ENCODE assay signal across 8 mouse cellular contexts in the genomic region with DNA sequence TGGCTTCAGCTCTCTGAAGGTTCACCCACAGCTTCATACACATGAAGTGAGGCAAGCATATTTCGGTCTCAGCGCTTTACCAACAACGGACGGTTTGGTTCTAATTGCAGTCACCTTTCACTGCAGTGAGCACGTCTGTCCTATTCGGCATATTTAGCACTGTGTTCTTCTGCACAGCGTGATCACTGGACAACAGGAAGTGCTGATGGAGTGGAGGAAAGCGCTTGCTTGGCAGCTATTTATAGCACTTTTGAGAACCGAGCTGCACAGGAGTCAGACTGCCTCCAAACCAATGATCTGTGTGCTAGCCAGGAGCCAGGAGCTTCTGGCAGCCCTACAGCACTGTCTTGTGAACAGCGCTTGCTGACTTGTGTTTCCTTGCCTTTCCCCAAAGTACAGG. TPM values are rescaled to one million over a fixed set of nuclear protein-coding genes. Genes with fewer than 3 reads are reported as not detected.
DNase-seq lines count a peak whose midpoint lies in the region; ATAC-seq and TF ChIP-seq lines count a peak whose summit lies in the region.

No protein-coding gene starts in this region.

- TF ChIP-seq CTCF in midbrain, postnatal 0 days (IDR thresholded peaks at IDR 0.05), result no peak

- H3K4me3 ChIP-seq in midbrain, postnatal 0 days (ENCODE audit: low read depth, low read length), result no peak overlapping the region
- H3K4me3 ChIP-seq in midbrain, embryonic 15.5 days, result no peak overlapping the region
- no peak overlapping the region for H3K4me3 ChIP-seq in heart, embryonic 15.5 days

- H3K4me1 ChIP-seq in midbrain, postnatal 0 days (ENCODE audit: insufficient read depth, low read length), result no peaks in the 10 kb centered on the region
- no peaks in the 10 kb centered on the region for H3K4me1 ChIP-seq in midbrain, embryonic 15.5 days
- peaks cover 15% of the 10 kb centered on the region for H3K4me1 ChIP-seq in heart, embryonic 15.5 days (replicated peaks)

- peak; percentile 18 for DNase-seq in adrenal gland, postnatal 10 days
- no peak for DNase-seq in adrenal gland, postnatal 14 days
- peak; percentile 63 for DNase-seq in midbrain, postnatal 0 days (ENCODE audit: low spot score)
- peak; percentile 3 to 7 for DNase-seq in right cerebral cortex, postnatal 36 days (ENCODE audit: low spot score in 2 of 2)
- no peak for DNase-seq in embryo, embryonic 10.5 days (ENCODE audit: low spot score)
- DNase-seq in adrenal gland, adult 2 months, result no peak

- no peak overlapping the region for H3K27ac ChIP-seq in midbrain, postnatal 0 days (ENCODE audit: low read depth, low read length)
- no peak overlapping the region for H3K27ac ChIP-seq in midbrain, embryonic 15.5 days
- H3K27ac ChIP-seq in heart, embryonic 15.5 days, result peak overlapping the region; percentile 84

- ATAC-seq in midbrain, postnatal 0 days (ENCODE audit: low FRiP score), result no peak
- ATAC-seq in midbrain, embryonic 15.5 days (replicated peaks), result no peak
- peak; percentile 85 for ATAC-seq in heart, embryonic 15.5 days (replicated peaks; ENCODE audit: insufficient number of reproducible peaks, insufficient read depth, low FRiP score, low read depth)

- no peak overlapping the region for H3K9ac ChIP-seq in midbrain, postnatal 0 days (replicated peaks; ENCODE audit: low read length, poor library complexity, severe bottlenecking)
- no peak overlapping the region for H3K9ac ChIP-seq in midbrain, embryonic 15.5 days
- no peak overlapping the region for H3K9ac ChIP-seq in heart, embryonic 15.5 days

- no peaks in the 10 kb centered on the region for H3K27me3 ChIP-seq in midbrain, postnatal 0 days (ENCODE audit: insufficient read depth, low read length)
- no peaks in the 10 kb centered on the region for H3K27me3 ChIP-seq in midbrain, embryonic 15.5 days (replicated peaks)
- H3K27me3 ChIP-seq in heart, embryonic 15.5 days, result no peaks in the 10 kb centered on the region

- H3K4me2 ChIP-seq in midbrain, postnatal 0 days (ENCODE audit: low read depth, low read length, poor library complexity, severe bottlenecking), result no peak overlapping the region
- no peak overlapping the region for H3K4me2 ChIP-seq in midbrain, embryonic 15.5 days
- peak overlapping the region; percentile 34 for H3K4me2 ChIP-seq in heart, embryonic 15.5 days

- 80% methylated on average over 10 of the region's 10 CpGs for WGBS in midbrain, postnatal 0 days
- 89% methylated on average over 10 of the region's 10 CpGs for WGBS in midbrain, embryonic 15.5 days
- 31% methylated on average over 10 of the region's 10 CpGs for WGBS in heart, embryonic 15.5 days

- H3K36me3 ChIP-seq in midbrain, postnatal 0 days (ENCODE audit: insufficient read depth, low read length), result no peaks in the 10 kb centered on the region
- H3K36me3 ChIP-seq in midbrain, embryonic 15.5 days (replicated peaks), result no peaks in the 10 kb centered on the region
- no peaks in the 10 kb centered on the region for H3K36me3 ChIP-seq in heart, embryonic 15.5 days

- H3K9me3 ChIP-seq in midbrain, postnatal 0 days (ENCODE audit: low read length), result no peaks in the 10 kb centered on the region
- no peaks in the 10 kb centered on the region for H3K9me3 ChIP-seq in midbrain, embryonic 15.5 days
- H3K9me3 ChIP-seq in heart, embryonic 15.5 days (replicated peaks), result no peaks in the 10 kb centered on the region

RNA-seq across cellular contexts. Expression of gene 1110002E22Rik, which starts 38.6 kb away (rescaled TPM):
- total RNA-seq in adrenal gland, postnatal 10 days (2021), result 10 to 100 TPM in 1 of 2 experiments, 1 to 10 TPM in 1; 2.5 to 11.6 TPM
- 0.04 TPM in 1 of 2 replicates, not detected in the other for total RNA-seq in adrenal gland, postnatal 14 days (2021)
- 0.11 and 0.24 TPM in 2 replicates for total RNA-seq in midbrain, postnatal 0 days (2014; rRNA removed)
- 0.04 and 0.05 TPM in 2 replicates for polyA plus RNA-seq in midbrain, postnatal 0 days (2015; fragmentation: Nextera tagmentation; extraction: Ambion mirVana)
- polyA plus RNA-seq in midbrain, embryonic 15.5 days (2015; fragmentation: Nextera tagmentation; extraction: Ambion mirVana), result 0.09 and 0.26 TPM in 2 replicates
- 13.8 and 16.0 TPM in 2 replicates for polyA plus RNA-seq in heart, embryonic 15.5 days (2015; fragmentation: Nextera tagmentation; extraction: Ambion mirVana)
- total RNA-seq in adrenal gland, adult 2 months (2021), result under 1 TPM in 1 of 2 experiments, not detected in 1; 0.06 TPM
- polyA plus RNA-seq in adrenal gland, adult 2 months (2012; rRNA removed), result 0.01 TPM in 1 of 2 replicates, not detected in the other

RNA-seq across cellular contexts. Expression of gene Gm5105, which starts 40.9 kb away (rescaled TPM):
- total RNA-seq in adrenal gland, postnatal 10 days (2021), result under 1 TPM in 1 of 2 experiments, not detected in 1; 0.33 TPM
- total RNA-seq in adrenal gland, postnatal 14 days (2021), result not detected in 2 replicates
- total RNA-seq in midbrain, postnatal 0 days (2014; rRNA removed), result not detected in 2 replicates
- 0.11 and 0.12 TPM in 2 replicates for polyA plus RNA-seq in midbrain, postnatal 0 days (2015; fragmentation: Nextera tagmentation; extraction: Ambion mirVana)
- polyA plus RNA-seq in midbrain, embryonic 15.5 days (2015; fragmentation: Nextera tagmentation; extraction: Ambion mirVana), result 0.11 and 0.12 TPM in 2 replicates
- 0.47 and 0.58 TPM in 2 replicates for polyA plus RNA-seq in heart, embryonic 15.5 days (2015; fragmentation: Nextera tagmentation; extraction: Ambion mirVana)
- not detected for total RNA-seq in adrenal gland, adult 2 months (2021)
- not detected in 2 replicates for polyA plus RNA-seq in adrenal gland, adult 2 months (2012; rRNA removed)

RNA-seq across cellular contexts. Expression of gene Dapp1, which starts 44.9 kb away (rescaled TPM):
- 1 to 10 TPM; 5.9 to 7.1 TPM for total RNA-seq in adrenal gland, postnatal 10 days (2021)
- 4.9 and 10.1 TPM in 2 replicates for total RNA-seq in adrenal gland, postnatal 14 days (2021)
- 2.3 and 4.0 TPM in 2 replicates for total RNA-seq in midbrain, postnatal 0 days (2014; rRNA removed)
- polyA plus RNA-seq in midbrain, postnatal 0 days (2015; fragmentation: Nextera tagmentation; extraction: Ambion mirVana), result 1.3 and 1.9 TPM in 2 replicates
- polyA plus RNA-seq in midbrain, embryonic 15.5 days (2015; fragmentation: Nextera tagmentation; extraction: Ambion mirVana), result 1.0 and 1.4 TPM in 2 replicates
- polyA plus RNA-seq in heart, embryonic 15.5 days (2015; fragmentation: Nextera tagmentation; extraction: Ambion mirVana), result 18.4 TPM in 2 replicates
- 1 to 10 TPM; 3.8 to 4.7 TPM for total RNA-seq in adrenal gland, adult 2 months (2021)
- 1.8 and 2.6 TPM in 2 replicates for polyA plus RNA-seq in adrenal gland, adult 2 months (2012; rRNA removed)

Comparison
In these comparisons a context has a peak if more than half of its experiments do, and no peak if none do; other contexts are left out.
1. DNase-seq: peak in adrenal gland, postnatal 10 days (single experiment), midbrain, postnatal 0 days (single experiment) and right cerebral cortex, postnatal 36 days (2 of 2); none in adrenal gland, postnatal 14 days (single experiment), embryo, embryonic 10.5 days (single experiment) and adrenal gland, adult 2 months (single experiment).